Mouse (Mus musculus): ENCODE measurements around the gene Smg7. TPM values are rescaled to one million over a fixed set of nuclear protein-coding genes. Genes with fewer than 3 reads are reported as not detected.

Smg7 gene
- polyA plus RNA-seq, 2 experiments: 9.2 to 10.9 TPM

DNA sequence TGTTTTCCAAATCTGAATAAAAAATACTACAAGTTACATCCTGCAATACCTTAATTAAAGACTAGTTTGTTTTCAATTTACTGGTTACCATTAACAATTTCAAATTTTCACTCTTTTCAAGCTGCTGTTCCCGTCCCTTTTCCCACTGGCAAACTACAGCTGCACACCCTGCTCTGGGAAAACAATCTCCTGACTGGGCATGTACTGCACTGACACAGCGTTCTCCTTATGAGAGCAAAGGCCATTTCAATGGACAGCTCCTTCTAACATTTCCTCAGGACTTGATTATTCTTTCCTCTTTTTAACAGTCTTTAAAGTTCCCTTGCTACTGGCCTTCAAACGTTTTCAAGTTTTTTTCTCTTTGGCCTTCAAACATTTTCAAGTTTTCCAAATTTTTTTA lies 31.4 kb downstream of the Smg7 start:
- 63% methylated on average over 3 of the region's 3 CpGs for WGBS (ENCODE audit: insufficient replicate concordance)
- TF ChIP-seq EP300 (IDR thresholded peaks at IDR 0.05; ENCODE audit: low read depth) (no peak), CTCF (IDR thresholded peaks at IDR 0.05; ENCODE audit: low read depth) (no peak)
- Histone ChIP-seq H3K9ac (replicated peaks) (no peak overlapping the region), H3K4me1 (replicated peaks; ENCODE audit: control insufficient read depth in 2 of 2, insufficient read depth in 2 of 2, low read length in 1 of 2) (no peaks in the 10 kb centered on the region), H3K4me2 (ENCODE audit: low read depth) (no peak overlapping the region), H3K9me3 (ENCODE audit: control insufficient read depth, low read length) (no peaks in the 10 kb centered on the region), H3K36me3 (replicated peaks; ENCODE audit: control insufficient read depth, insufficient read depth, low read depth) (peaks cover 10% of the 10 kb centered on the region), H3K27ac (no peak overlapping the region), H3K27me3 (ENCODE audit: control insufficient read depth, insufficient read depth, low read length) (no peaks in the 10 kb centered on the region), H3K4me3 (ENCODE audit: insufficient read depth in 1 of 2, low read depth in 2 of 2, low read length in 2 of 2) (no peak overlapping the region)
- no peak for DNase-seq (ENCODE audit: low read depth in 3 of 3, low spot score in 3 of 3)
- ATAC-seq (ENCODE audit: insufficient read depth): no peak

DNA sequence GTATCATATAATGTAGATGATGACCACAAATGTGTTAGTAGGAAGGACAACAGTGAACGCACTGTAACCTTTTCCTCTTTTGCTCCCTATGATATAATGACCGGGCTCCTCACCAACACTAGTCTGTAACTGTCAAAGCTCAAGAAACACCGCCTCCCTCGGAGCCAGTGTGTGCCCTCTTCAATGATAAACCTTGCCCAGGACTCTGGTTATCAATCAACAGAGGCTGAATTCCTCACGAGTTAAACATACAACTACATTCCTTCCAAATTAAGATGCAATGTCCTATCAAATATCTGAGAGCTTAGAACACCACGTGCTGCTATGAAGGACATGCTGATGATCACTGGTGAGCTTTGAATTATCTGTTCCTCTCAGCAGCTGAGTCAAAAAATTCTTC lies 32.5 kb downstream of the Smg7 start:
- TF ChIP-seq CTCF (IDR thresholded peaks at IDR 0.05; ENCODE audit: low read depth): no peak
- TF ChIP-seq EP300 (IDR thresholded peaks at IDR 0.05; ENCODE audit: low read depth): no peak
- DNase-seq (ENCODE audit: low read depth in 3 of 3, low spot score in 3 of 3) (no peak), ATAC-seq (ENCODE audit: insufficient read depth) (no peak)
- H3K36me3 ChIP-seq (replicated peaks; ENCODE audit: control insufficient read depth, insufficient read depth, low read depth): peaks cover 19% of the 10 kb centered on the region
- H3K9me3 ChIP-seq (ENCODE audit: control insufficient read depth, low read length): no peaks in the 10 kb centered on the region
- 70% methylated on average over 6 of the region's 6 CpGs for WGBS (ENCODE audit: insufficient replicate concordance)
- no peak overlapping the region for H3K9ac ChIP-seq (replicated peaks)
- no peaks in the 10 kb centered on the region for H3K4me1 ChIP-seq (replicated peaks; ENCODE audit: control insufficient read depth in 2 of 2, insufficient read depth in 2 of 2, low read length in 1 of 2)
- no peak overlapping the region for H3K4me2 ChIP-seq (ENCODE audit: low read depth)
- no peak overlapping the region for H3K27ac ChIP-seq
- no peaks in the 10 kb centered on the region for H3K27me3 ChIP-seq (ENCODE audit: control insufficient read depth, insufficient read depth, low read length)
- H3K4me3 ChIP-seq (ENCODE audit: insufficient read depth in 1 of 2, low read depth in 2 of 2, low read length in 2 of 2): no peak overlapping the region

DNA sequence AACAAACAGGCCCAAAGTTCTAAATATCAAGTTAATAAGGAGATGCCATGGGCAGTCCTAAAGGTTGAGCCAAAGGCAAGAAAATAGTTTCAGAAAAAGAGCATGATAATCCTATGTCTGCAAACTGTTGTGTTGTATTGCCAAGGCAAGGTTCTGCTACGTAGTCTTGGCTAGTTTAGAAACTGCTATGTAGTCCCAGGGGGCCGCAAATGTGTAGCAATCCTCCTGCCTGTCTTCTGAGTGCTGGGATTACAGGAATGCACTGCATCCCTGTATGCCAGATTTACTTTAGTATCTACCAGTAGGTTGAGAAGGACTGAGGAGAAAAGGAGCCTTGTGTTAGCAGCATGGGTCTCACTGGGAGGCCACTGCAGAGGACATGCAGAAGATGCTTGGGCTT lies 55.6 kb downstream of the Smg7 start:
- no peak for DNase-seq (ENCODE audit: low read depth in 3 of 3, low spot score in 3 of 3)
- no peak overlapping the region for H3K27ac ChIP-seq
- H3K4me2 ChIP-seq (ENCODE audit: low read depth): no peak overlapping the region
- no peaks in the 10 kb centered on the region for H3K4me1 ChIP-seq (replicated peaks; ENCODE audit: control insufficient read depth in 2 of 2, insufficient read depth in 2 of 2, low read length in 1 of 2)
- H3K9me3 ChIP-seq (ENCODE audit: control insufficient read depth, low read length): no peaks in the 10 kb centered on the region
- H3K9ac ChIP-seq (replicated peaks): no peak overlapping the region
- no peak for ATAC-seq (ENCODE audit: insufficient read depth)
- no peak overlapping the region for H3K4me3 ChIP-seq (ENCODE audit: insufficient read depth in 1 of 2, low read depth in 2 of 2, low read length in 2 of 2)
- WGBS (ENCODE audit: insufficient replicate concordance): 84% methylated on average over 2 of the region's 2 CpGs
- H3K27me3 ChIP-seq (ENCODE audit: control insufficient read depth, insufficient read depth, low read length): no peaks in the 10 kb centered on the region
- peaks cover 53% of the 10 kb centered on the region for H3K36me3 ChIP-seq (replicated peaks; ENCODE audit: control insufficient read depth, insufficient read depth, low read depth)
- no peak for TF ChIP-seq CTCF (IDR thresholded peaks at IDR 0.05; ENCODE audit: low read depth)
- TF ChIP-seq EP300 (IDR thresholded peaks at IDR 0.05; ENCODE audit: low read depth): no peak

DNA sequence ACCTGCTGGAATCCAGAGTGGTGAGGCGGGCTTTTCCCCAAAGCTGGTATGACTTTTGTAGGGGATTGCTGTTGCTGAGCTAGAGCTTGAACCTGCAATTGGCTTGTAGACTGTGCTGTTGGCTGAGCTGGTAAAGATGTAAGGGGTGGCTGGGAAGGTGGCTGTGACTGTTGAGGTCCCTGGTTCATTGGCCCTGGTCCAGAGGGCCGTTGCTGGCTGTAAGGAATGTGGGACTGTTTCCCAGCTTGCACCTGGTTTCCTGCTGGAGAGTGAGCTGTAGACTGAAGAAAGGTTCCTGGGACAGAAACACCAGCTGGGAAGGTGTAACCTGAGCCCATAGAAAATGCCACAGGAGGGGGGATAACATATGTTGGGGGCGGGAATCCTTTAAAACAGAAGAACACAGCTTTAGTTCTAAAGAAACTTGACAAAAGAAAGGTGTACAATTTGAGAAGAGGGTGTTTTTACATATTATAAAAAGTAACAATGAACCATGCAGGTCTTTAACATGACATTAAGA lies 57.2 kb downstream of the Smg7 start:
- WGBS (ENCODE audit: insufficient replicate concordance): 88% methylated on average over 3 of the region's 3 CpGs
- TF ChIP-seq CTCF (IDR thresholded peaks at IDR 0.05; ENCODE audit: low read depth): no peak
- no peak for TF ChIP-seq EP300 (IDR thresholded peaks at IDR 0.05; ENCODE audit: low read depth)
- H3K9me3 ChIP-seq (ENCODE audit: control insufficient read depth, low read length): no peaks in the 10 kb centered on the region
- no peaks in the 10 kb centered on the region for H3K27me3 ChIP-seq (ENCODE audit: control insufficient read depth, insufficient read depth, low read length)
- peaks cover 57% of the 10 kb centered on the region for H3K36me3 ChIP-seq (replicated peaks; ENCODE audit: control insufficient read depth, insufficient read depth, low read depth)
- no peak for ATAC-seq (ENCODE audit: insufficient read depth)
- DNase-seq (ENCODE audit: low read depth in 3 of 3, low spot score in 3 of 3): no peak
- no peak overlapping the region for H3K4me2 ChIP-seq (ENCODE audit: low read depth)
- H3K4me1 ChIP-seq (replicated peaks; ENCODE audit: control insufficient read depth in 2 of 2, insufficient read depth in 2 of 2, low read length in 1 of 2): no peaks in the 10 kb centered on the region
- no peak overlapping the region for H3K27ac ChIP-seq
- H3K4me3 ChIP-seq (ENCODE audit: insufficient read depth in 1 of 2, low read depth in 2 of 2, low read length in 2 of 2): no peak overlapping the region
- H3K9ac ChIP-seq (replicated peaks): no peak overlapping the region

DNA sequence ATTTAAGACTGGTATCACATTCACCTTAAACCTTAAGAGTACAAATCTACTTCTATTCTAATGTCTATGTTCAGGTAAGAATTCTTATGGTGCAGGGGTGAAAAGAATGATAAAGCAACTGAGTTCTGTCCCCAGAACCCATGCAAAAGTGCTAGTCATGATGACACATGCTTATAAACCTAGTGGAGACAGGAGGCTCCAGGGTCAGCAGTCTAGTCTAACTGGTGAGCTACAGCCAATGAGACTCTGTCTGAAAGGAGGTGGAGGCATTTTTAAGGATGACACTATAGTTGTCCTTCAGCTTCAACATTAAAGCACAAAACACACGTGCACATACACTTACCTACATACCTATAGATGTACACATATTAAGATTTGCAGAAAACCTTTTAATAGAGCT lies 57.8 kb downstream of the Smg7 start:
- Histone ChIP-seq H3K9me3 (ENCODE audit: control insufficient read depth, low read length) (no peaks in the 10 kb centered on the region), H3K36me3 (replicated peaks; ENCODE audit: control insufficient read depth, insufficient read depth, low read depth) (peaks cover 63% of the 10 kb centered on the region), H3K4me1 (replicated peaks; ENCODE audit: control insufficient read depth in 2 of 2, insufficient read depth in 2 of 2, low read length in 1 of 2) (no peaks in the 10 kb centered on the region), H3K27me3 (ENCODE audit: control insufficient read depth, insufficient read depth, low read length) (no peaks in the 10 kb centered on the region), H3K4me3 (ENCODE audit: insufficient read depth in 1 of 2, low read depth in 2 of 2, low read length in 2 of 2) (no peak overlapping the region), H3K9ac (replicated peaks) (no peak overlapping the region), H3K4me2 (ENCODE audit: low read depth) (no peak overlapping the region), H3K27ac (no peak overlapping the region)
- ATAC-seq (ENCODE audit: insufficient read depth) (peak; percentile 61; the same call in 1 of the 2 replicates), DNase-seq (ENCODE audit: low read depth in 3 of 3, low spot score in 3 of 3) (no peak)
- TF ChIP-seq EP300 (IDR thresholded peaks at IDR 0.05; ENCODE audit: low read depth) (no peak), CTCF (IDR thresholded peaks at IDR 0.05; ENCODE audit: low read depth) (no peak)
- WGBS (ENCODE audit: insufficient replicate concordance): 91% methylated on average over 1 of the region's 1 CpGs
